Mouse (Mus musculus) CH12.LX (cell line): ENCODE measurements around the gene Ssbp3.

Experiments
- CHD2 ChIP-seq: IDR thresholded peaks from 2 replicates; pipeline ENCODE4 v1.6.1; 2011; ENCODE audit warnings: low read length, improper control_type of control experiment
- CTCF ChIP-seq, 2 experiments: IDR thresholded peaks in 1 of 2; conservative IDR thresholded peaks in 1 of 2; 2 replicates each; pipeline ENCODE4 v1.5.1; 2011 to 2012; ENCODE audit warnings: low read depth in 2 of 2, low read length in 2 of 2, improper control_type of control experiment in 1 of 2, inconsistent platforms in 1 of 2, mild to moderate bottlenecking in 1 of 2, moderate library complexity in 1 of 2
- EP300 ChIP-seq: IDR thresholded peaks from 2 replicates; pipeline ENCODE4 v1.6.1; 2011; ENCODE audit warnings: low read length, improper control_type of control experiment
- IRF4 ChIP-seq: IDR thresholded peaks from 2 replicates; pipeline ENCODE4 v1.6.1; 2014; ENCODE audit warnings: low read depth, mild to moderate bottlenecking, inconsistent platforms, low read length, improper control_type of control experiment
- JUND ChIP-seq: conservative IDR thresholded peaks from 2 replicates; pipeline ENCODE4 v1.6.1; 2011; ENCODE audit warnings: low read depth, low read length, improper control_type of control experiment
- MAX ChIP-seq: IDR thresholded peaks from 2 replicates; pipeline ENCODE4 v1.6.1; 2011; ENCODE audit warnings: low read length, improper control_type of control experiment
- MEF2A ChIP-seq: IDR thresholded peaks from 2 replicates; pipeline ENCODE4 v1.6.1; 2014; ENCODE audit warnings: low read depth, mild to moderate bottlenecking, inconsistent platforms, low read length, improper control_type of control experiment, borderline replicate concordance
- POLR2A ChIP-seq: IDR thresholded peaks from 2 replicates; pipeline ENCODE4 v1.6.1; 2011; ENCODE audit warnings: low read depth, mild to moderate bottlenecking, improper control_type of control experiment, low read length
- RCOR1 ChIP-seq: conservative IDR thresholded peaks from 2 replicates; pipeline ENCODE4 v1.6.1; 2012; ENCODE audit warnings: low read depth, mild to moderate bottlenecking, inconsistent platforms, low read length, improper control_type of control experiment

- TF ChIP-seq CTCF (conservative IDR thresholded peaks at IDR 0.05 in 1 of 2, IDR thresholded peaks at IDR 0.05 in 1 of 2; ENCODE audit: low read depth in 2 of 2, low read length in 2 of 2) = no peak
- TF ChIP-seq POLR2A = no peak
- no peak for TF ChIP-seq MEF2A
- TF ChIP-seq CHD2 = no peak
- no peak for TF ChIP-seq JUND
- no peak for TF ChIP-seq MAX
- TF ChIP-seq IRF4 = no peak
- TF ChIP-seq RCOR1 = no peak
- no peak for TF ChIP-seq EP300
These were observed 8.9 kb upstream of the Ssbp3 start for GRCm38 (mm10) chr4:106901610-106902009.
